Mouse (Mus musculus) adrenal gland, adult 18-20 months (tissue): ENCODE results near the gene Olfr904. TPM values are rescaled to one million over a fixed set of nuclear protein-coding genes. Genes with fewer than 3 reads are reported as not detected.
"Not testable (repeated sequence)": the region's sequence is repeated elsewhere in the genome, so short reads cannot be mapped to it uniquely, and the experiment has no call there.

Experiments
- DNase-seq, 2 experiments: peaks; one replicate each; pipeline ENCODE4 v3.0.0; 2021 to 2022; ENCODE audit warnings: low spot score in 2 of 2
- long read RNA-seq, 2 experiments: library from polyadenylated mRNA; stranded (forward); transcript quantifications; one replicate each; pipeline ENCODE4 v2.0.0; 2021
- total RNA-seq, 2 experiments: library from RNA; stranded (reverse); gene quantifications; 1 replicate in 1 of 2; 2 replicates in 1 of 2; pipeline ENCODE4 v1.2.3; 2021

Gene Olfr904
- total RNA-seq: not detected
- long read RNA-seq, experiment 1: 0 reads
- long read RNA-seq, experiment 2: 0 reads

DNA sequence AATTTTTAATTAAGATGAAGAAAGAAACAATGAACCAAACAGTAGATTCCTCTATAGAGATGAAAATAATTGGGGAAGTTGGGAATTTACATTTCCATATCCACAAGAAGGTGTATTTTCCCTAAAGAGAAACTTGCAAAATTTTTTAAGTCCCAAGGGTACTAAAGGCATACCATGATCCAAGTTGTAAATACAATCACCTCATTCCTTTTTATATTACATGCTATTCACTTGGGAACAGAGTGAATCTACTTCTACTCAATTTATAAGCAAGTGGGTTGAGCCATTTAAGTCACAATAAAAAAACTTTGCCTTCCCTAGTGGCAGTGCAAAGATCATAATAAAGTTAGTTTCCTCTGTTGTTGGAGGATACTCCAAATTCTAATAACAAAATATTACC lies at the start of gene Olfr904:
Olfr904 (plus strand) TSS at position 301 of the 400 bp plus-strand sequence.
- no peak for DNase-seq

GRCm38 (mm10) chr9:38413502-38413901 lies 49.4 kb upstream of the Olfr904 start:
- not testable (repeated sequence) for DNase-seq

- DNase-seq: no peak
These were observed 39.1 kb upstream of the Olfr904 start for GRCm38 (mm10) chr9:38423801-38424200.

GRCm38 (mm10) chr9:38427026-38427425 lies 35.9 kb upstream of the Olfr904 start:
- no peak for DNase-seq

DNA sequence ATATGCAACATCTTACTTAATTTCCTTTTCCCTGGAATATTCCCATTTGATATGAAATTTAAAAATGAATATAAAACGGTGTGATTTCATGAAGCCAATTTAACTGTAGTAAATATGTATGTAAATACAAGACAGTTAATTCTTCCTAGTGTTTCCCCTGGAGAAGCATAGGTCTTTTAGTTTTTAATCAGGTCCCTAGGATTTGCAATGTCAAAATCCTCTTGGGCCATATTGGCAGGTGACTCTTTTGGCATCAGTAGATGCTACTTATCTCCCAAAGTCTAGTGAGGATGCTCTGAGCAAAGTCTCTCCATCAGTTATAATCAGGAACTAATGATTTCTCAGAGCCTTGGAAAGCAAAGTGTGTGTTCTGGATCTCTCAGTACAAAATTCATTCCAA lies 33.8 kb upstream of the Olfr904 start, which contains the start of gene Olfr901:
Olfr901 (plus strand) TSS at position 301 of the 400 bp plus-strand sequence.
- no peak for DNase-seq

GRCm38 (mm10) chr9:38447352-38447751 lies 15.6 kb upstream of the Olfr904 start, which contains the start of gene Olfr902:
Olfr902 (plus strand) TSS chr9:38447652.
- no peak for DNase-seq

GRCm38 (mm10) chr9:38470807-38471206 lies 7.9 kb downstream of the Olfr904 start, which contains the start of gene Olfr905:
Olfr905 (plus strand) TSS chr9:38471107.
- DNase-seq: no peak

GRCm38 (mm10) chr9:38486785-38487184 lies 23.8 kb downstream of the Olfr904 start, which contains the start of gene Olfr906:
Olfr906 (plus strand) TSS chr9:38487085.
- no peak for DNase-seq

- DNase-seq: no peak
These were observed 32.6 kb downstream of the Olfr904 start, which contains the start of gene Olfr907 for GRCm38 (mm10) chr9:38495501-38495900. Olfr907 (plus strand) TSS chr9:38495801.

DNA sequence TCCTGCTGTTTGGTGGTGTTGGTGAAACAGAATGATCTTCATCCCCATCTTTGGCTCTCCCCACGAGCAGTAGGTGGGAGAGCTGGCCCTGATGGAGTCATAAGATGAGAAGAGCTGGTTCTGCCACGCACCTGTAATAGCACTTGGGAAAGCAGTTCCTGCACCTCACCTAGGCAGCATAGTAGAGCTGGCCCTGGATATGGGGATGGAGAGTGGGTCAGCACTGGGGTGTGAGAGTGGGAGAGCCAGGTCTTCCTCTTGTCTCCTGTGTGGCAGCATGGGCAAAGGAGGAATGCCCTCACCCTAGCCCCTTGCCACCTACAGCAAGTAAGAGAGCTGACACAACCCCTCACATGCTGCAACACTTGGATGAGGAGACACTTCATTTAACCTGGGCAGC lies 49.4 kb downstream of the Olfr904 start:
- no peak for DNase-seq

Other genes with a start within 250 kb of the Olfr904 start
- not detected for gene Olfr894, start 245.1 kb upstream of the Olfr904 start, total RNA-seq
- gene Olfr143, start 210.4 kb upstream of the Olfr904 start, total RNA-seq: not detected
- gene Olfr895, start 195.3 kb upstream of the Olfr904 start, total RNA-seq: not detected
- not detected for gene Olfr896-ps1, start 172.0 kb upstream of the Olfr904 start, total RNA-seq
- not detected for gene Olfr25, start 134.1 kb upstream of the Olfr904 start, total RNA-seq
- not detected for gene Olfr898, start 114.7 kb upstream of the Olfr904 start, total RNA-seq
- not detected for gene Olfr250, start 96.2 kb upstream of the Olfr904 start, total RNA-seq
- not detected for gene Olfr251, start 86.1 kb upstream of the Olfr904 start, total RNA-seq
- not detected for gene Olfr147, start 61.4 kb upstream of the Olfr904 start, total RNA-seq
- gene Olfr901, start 33.7 kb upstream of the Olfr904 start, total RNA-seq: not detected
- gene Olfr902, start 15.5 kb upstream of the Olfr904 start, total RNA-seq: not detected
- under 1 TPM in 1 of 2 experiments, not detected in 1; 0.06 TPM for gene Olfr905, start 8.0 kb downstream of the Olfr904 start, total RNA-seq
- not detected for gene Olfr906, start 23.9 kb downstream of the Olfr904 start, total RNA-seq
- gene Olfr907, start 32.7 kb downstream of the Olfr904 start, total RNA-seq: not detected
- gene Olfr911-ps1, start 58.4 kb downstream of the Olfr904 start, total RNA-seq: not detected
- not detected for gene Olfr910, start 74.7 kb downstream of the Olfr904 start, total RNA-seq
- not detected for gene Olfr912, start 117.0 kb downstream of the Olfr904 start, total RNA-seq
- not detected for gene Olfr913, start 129.6 kb downstream of the Olfr904 start, total RNA-seq
- gene Olfr914, start 142.0 kb downstream of the Olfr904 start, total RNA-seq: not detected
- not detected for gene Olfr916, start 196.7 kb downstream of the Olfr904 start, total RNA-seq
- gene Olfr917, start 202.7 kb downstream of the Olfr904 start, total RNA-seq: not detected
- not detected for gene Olfr918, start 211.5 kb downstream of the Olfr904 start, total RNA-seq
- not detected for gene Olfr919, start 240.5 kb downstream of the Olfr904 start, total RNA-seq